Mouse (Mus musculus): Measurements from ENCODE around the gene Ccni.

- no peak for TF ChIP-seq POLR2A (IDR thresholded peaks at IDR 0.05; ENCODE audit: control insufficient read depth in 1 of 2, insufficient read depth in 1 of 2, low read depth in 1 of 2, low read length in 2 of 2, poor library complexity in 1 of 2)
- no peak for TF ChIP-seq ZKSCAN1 (IDR thresholded peaks at IDR 0.05; ENCODE audit: low read depth, low read length)
- no peak for TF ChIP-seq TBP (IDR thresholded peaks at IDR 0.05; ENCODE audit: low read depth, low read length)
- no peak for TF ChIP-seq CTCF (IDR thresholded peaks at IDR 0.05 in 2 of 3, conservative IDR thresholded peaks at IDR 0.05 in 1 of 3; ENCODE audit: control insufficient read depth in 1 of 3, insufficient read depth in 1 of 3, low read depth in 2 of 3, low read length in 3 of 3, poor library complexity in 1 of 3, severe bottlenecking in 1 of 3)
- TF ChIP-seq TCF12 (IDR thresholded peaks at IDR 0.05; ENCODE audit: low read depth, low read length): no peak
- TF ChIP-seq ZMIZ1 (IDR thresholded peaks at IDR 0.05; ENCODE audit: low read depth, low read length): no peak
- TF ChIP-seq CHD1 (IDR thresholded peaks at IDR 0.05; ENCODE audit: low read depth, low read length): no peak
- TF ChIP-seq ZNF384 (IDR thresholded peaks at IDR 0.05; ENCODE audit: low read depth, low read length): peak; percentile 67
- TF ChIP-seq EP300 (IDR thresholded peaks at IDR 0.05; ENCODE audit: low read depth in 1 of 2, low read length in 2 of 2): no peak
- no peak for TF ChIP-seq CHD2 (IDR thresholded peaks at IDR 0.05; ENCODE audit: low read length)
- no peak for TF ChIP-seq TAL1 (IDR thresholded peaks at IDR 0.05; ENCODE audit: low read length)
- no peak for TF ChIP-seq MXI1 (IDR thresholded peaks at IDR 0.05; ENCODE audit: low read depth, low read length)
- no peak for TF ChIP-seq MAZ (IDR thresholded peaks at IDR 0.05; ENCODE audit: low read depth, low read length)
- TF ChIP-seq HCFC1 (IDR thresholded peaks at IDR 0.05; ENCODE audit: low read depth, low read length): no peak
Measured at GRCm38 (mm10) chr5:93198232-93198631, 8.1 kb downstream of the Ccni start.
